Mouse (Mus musculus) fat pad, adult 2 months (tissue): ENCODE data around the gene Gm7876.
"Not testable (repeated sequence)": the region's sequence is repeated elsewhere in the genome, so short reads cannot be mapped to it uniquely, and the experiment has no call there.

Experiments
- DNase-seq: peaks from one replicate; pipeline ENCODE4 v3.0.0-alpha.2; 2011; ENCODE audit warnings: low read depth, low spot score; ENCODE audit errors: extremely low read depth

Gm7876 gene

DNA sequence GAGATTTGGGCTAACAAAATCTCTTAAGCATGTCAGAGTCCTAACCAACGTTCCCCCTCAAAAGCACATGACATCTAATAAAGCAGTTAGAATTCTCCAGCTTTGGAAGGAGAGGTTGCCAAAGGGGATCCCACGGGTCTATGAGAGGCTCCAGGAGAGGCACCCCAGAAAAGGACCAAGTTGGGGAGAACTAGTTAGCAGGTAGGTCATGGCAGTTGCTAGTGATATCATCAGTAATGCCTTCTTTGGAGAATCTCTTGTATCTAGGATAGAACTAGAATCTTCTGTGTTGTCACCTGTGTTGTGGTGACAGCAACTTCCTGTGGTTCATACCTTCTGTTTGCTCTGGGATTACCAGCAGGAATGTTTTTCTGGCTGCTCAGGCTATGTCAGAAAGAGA lies at the start of gene Gm7876:
Gene Gm7876, plus strand, starts transcription at position 301 of the 400 bp plus-strand sequence.
- DNase-seq, result not testable (repeated sequence)

DNA sequence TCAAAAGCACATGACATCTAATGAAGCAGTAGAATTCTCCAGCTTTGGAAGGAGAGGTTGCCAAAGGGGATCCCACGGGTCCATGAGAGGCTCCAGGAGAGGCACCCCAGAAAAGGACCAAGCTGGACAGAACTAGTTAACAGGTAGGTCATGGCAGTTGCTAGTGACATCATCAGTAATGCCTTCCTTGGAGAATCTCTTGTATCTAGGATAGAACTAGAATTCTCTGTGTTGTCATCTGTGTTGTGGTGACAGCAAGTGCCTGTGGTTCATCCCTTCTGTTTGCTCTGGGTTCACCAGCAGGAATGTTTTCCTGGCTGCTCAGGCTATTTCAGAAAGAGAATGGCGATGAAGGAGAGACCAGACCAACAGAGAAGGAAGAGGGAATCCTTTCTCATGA lies 45.1 kb upstream of the Gm7876 start, which contains the start of gene Gm3239:
Gene Gm3239, plus strand, starts transcription at position 301 of the 400 bp plus-strand sequence.
- DNase-seq, result not testable (repeated sequence)

DNA sequence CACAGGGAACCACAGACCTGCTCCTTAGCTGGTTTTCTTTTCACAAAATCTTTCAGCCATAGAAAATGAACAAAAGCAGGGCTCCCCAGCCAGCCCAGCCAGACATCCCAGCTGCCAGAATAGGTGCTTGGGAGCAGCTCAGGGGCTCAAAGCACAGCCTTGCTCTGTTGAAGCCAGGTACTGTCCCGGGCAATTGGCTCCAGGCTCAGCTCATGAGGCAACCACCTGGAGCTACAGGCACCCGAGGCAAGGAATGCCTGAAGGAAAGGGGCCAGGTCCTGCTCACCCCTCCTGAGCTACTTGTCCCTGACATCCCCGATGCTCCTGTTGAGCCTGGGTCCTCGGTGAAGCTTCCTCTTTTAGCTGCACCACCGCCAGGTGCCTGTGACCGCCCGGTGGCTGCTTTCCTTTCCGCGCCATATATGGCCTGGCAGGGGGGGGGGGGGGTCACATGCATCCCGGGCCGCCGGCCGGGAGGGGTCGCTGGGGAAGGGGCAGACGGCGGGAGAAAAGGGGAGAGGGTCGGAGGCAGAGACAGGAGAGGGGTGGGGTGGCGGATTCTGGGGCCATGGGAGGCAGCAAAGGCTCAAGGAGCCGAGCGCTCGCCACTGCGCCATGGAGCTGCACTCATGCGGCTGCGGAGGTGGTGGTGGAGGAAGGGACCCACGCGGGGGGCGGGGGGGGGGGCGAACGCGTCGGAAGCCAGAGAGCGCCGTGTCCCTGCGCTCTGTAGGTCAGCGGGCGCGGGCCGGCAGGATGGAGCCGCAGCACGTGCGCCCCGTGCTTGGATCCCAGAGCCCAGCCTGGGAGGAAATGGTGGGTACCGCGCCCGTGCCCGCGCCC lies 17.2 kb downstream of the Gm7876 start, which contains the start of gene Gm3252:
Gene Gm3252, plus strand, starts transcription at position 738 of the 843 bp plus-strand sequence.
- DNase-seq, result not testable (repeated sequence)
